Mouse (Mus musculus) E14TG2a.4 (cell line): ENCODE results near the gene Ifrd1.

ENCODE experiments used
- H3K27me3 ChIP-seq: 2 replicates; pipeline ENCODE4 v1.6.1; 2014; ENCODE audit warnings: low read length, control low read depth; ENCODE audit not compliant: insufficient read depth
- H3K36me3 ChIP-seq: 2 replicates; pipeline ENCODE4 v1.6.1; 2014; ENCODE audit warnings: low read length, control low read depth; ENCODE audit not compliant: insufficient read depth
- H3K4me1 ChIP-seq: replicated peaks from 2 replicates; pipeline ENCODE4 v1.6.1; 2014; ENCODE audit warnings: low read depth, low read length, control low read depth
- H3K4me3 ChIP-seq: replicated peaks from 2 replicates; pipeline ENCODE4 v1.5.1; 2014; ENCODE audit warnings: mild to moderate bottlenecking, low read length
- H3K9me3 ChIP-seq: 2 replicates; pipeline ENCODE4 v1.6.1; 2014; ENCODE audit warnings: low read length, control low read depth
- CTCF ChIP-seq: conservative IDR thresholded peaks from 2 replicates; pipeline ENCODE4 v1.5.1; 2014; ENCODE audit warnings: low read length
- NANOG ChIP-seq: IDR thresholded peaks from 2 replicates; pipeline ENCODE4 v1.6.1; 2014; ENCODE audit warnings: borderline replicate concordance, low read length, mixed read lengths
- POU5F1 ChIP-seq: IDR thresholded peaks from 2 replicates; pipeline ENCODE4 v1.6.1; 2014; ENCODE audit warnings: low read length, borderline replicate concordance

The Ifrd1 gene

DNA sequence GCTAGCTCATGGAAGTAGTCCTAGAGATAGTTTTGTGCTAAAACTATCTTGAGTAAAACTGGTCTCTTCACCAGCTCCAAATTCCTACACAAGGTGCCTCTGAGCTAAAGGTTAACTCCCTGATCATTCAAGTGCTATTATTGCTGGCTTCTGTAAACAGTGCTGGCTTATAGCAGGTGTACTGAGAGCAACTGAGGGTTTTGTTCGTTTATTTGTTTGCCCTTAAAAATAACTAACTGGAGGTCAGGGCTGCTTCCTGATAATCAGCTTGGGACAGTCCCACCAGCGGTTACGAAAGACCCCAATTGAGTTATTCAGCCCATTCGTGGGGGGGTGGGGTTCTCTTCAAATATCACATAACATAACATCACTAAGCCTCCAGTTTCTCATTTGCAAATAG lies 920 bp downstream of the Ifrd1 start:
- TF ChIP-seq CTCF (no peak), NANOG (no peak)
- H3K9me3 ChIP-seq = 0 out of 2 replicates have a peak, but pooled peaks cover 9% of the 10 kb centered on the region
- H3K4me3 ChIP-seq = no peak overlapping the region

DNA sequence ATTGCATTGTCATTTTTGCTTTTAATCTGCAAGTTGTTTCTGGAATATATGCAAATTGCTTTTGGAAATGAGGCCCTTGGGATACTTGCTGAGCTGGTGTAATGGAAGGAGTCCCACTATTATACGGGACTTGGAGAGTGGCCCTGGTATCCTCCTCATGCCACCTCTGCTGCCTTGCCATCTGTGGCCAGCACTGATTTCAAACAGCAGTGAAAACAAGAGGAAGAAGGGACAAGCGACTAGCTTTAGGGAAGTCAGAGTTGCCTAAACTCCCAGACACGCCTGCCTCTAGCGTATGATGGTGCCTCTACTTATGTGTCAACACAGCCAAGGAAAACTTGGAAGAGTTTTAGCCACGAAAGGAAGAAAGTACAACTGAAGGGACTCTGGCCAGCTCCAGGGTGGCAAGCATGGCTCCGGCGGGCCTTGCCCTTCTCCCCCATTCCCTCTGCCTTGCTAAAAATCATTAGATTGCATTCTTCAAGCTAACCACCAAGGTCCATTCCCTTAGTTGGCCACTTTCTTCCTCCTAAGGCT lies 2.8 kb downstream of the Ifrd1 start:
- Histone ChIP-seq H3K36me3 (no peaks in the 10 kb centered on the region), H3K4me1 (peaks cover 31% of the 10 kb centered on the region), H3K4me3 (no peak overlapping the region), H3K27me3 (no peaks in the 10 kb centered on the region), H3K9me3 (0 out of 2 replicates have a peak, but pooled peaks cover 9% of the 10 kb centered on the region)
- TF ChIP-seq NANOG (no peak), CTCF (no peak), POU5F1 (no peak)

More for the DNA sequence above, 920 bp downstream of the Ifrd1 start:
- Histone ChIP-seq H3K4me1 (peaks cover 36% of the 10 kb centered on the region), H3K27me3 (no peaks in the 10 kb centered on the region), H3K36me3 (no peaks in the 10 kb centered on the region)

DNA sequence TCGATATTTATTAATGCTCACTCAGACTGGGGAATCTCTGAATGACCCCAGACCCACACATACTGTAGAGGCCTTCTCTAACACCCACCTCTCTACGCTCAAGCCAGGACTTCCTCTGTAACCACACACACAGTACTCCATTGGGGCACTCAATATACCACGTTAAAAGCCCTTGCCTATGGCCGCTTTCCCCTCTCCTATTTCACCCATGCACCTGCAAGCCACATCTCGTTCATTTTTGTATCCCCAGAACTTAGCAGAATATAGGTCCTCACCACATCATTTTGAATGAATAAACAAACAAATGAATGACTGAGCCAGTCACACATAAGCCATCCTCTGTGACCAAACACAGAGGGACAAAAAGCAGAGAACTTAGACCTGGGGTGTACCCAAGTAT lies 3.4 kb downstream of the Ifrd1 start:
- TF ChIP-seq NANOG = no peak
- no peak for TF ChIP-seq POU5F1
- no peak for TF ChIP-seq CTCF
- Histone ChIP-seq H3K4me3 (no peak overlapping the region), H3K27me3 (no peaks in the 10 kb centered on the region), H3K4me1 (peaks cover 31% of the 10 kb centered on the region), H3K36me3 (no peaks in the 10 kb centered on the region), H3K9me3 (0 out of 2 replicates have a peak, but pooled peaks cover 9% of the 10 kb centered on the region)

DNA sequence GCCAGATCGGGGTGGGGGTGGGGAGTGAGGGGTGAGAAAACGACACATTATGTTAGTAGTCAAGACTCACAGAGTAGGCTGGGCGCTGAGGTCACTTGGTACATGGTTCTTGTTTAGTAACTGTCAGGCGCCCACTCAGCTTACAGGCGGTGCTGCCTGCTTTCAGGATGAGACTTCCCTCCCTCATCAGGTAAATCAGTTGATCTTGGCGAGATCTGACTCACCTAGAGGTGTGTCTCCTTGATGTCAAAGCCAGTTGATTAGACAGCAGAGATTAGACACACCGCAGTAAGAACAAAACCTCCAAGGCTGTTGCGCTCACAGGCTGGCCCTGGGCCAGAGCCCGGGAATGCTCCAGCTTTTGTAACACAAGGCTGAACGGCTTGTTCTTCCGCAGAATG lies 4.5 kb downstream of the Ifrd1 start:
- Histone ChIP-seq H3K4me3 (no peak overlapping the region), H3K27me3 (no peaks in the 10 kb centered on the region), H3K9me3 (0 out of 2 replicates have a peak, but pooled peaks cover 9% of the 10 kb centered on the region), H3K36me3 (no peaks in the 10 kb centered on the region), H3K4me1 (peaks cover 27% of the 10 kb centered on the region)
- TF ChIP-seq NANOG (no peak), POU5F1 (no peak), CTCF (no peak)

- peaks cover 21% of the 10 kb centered on the region for H3K4me1 ChIP-seq
- no peak for TF ChIP-seq POU5F1
- no peak for TF ChIP-seq NANOG
- TF ChIP-seq CTCF = no peak
- no peaks in the 10 kb centered on the region for H3K27me3 ChIP-seq
- H3K36me3 ChIP-seq = no peaks in the 10 kb centered on the region
- no peak overlapping the region for H3K4me3 ChIP-seq
- 0 out of 2 replicates have a peak, but pooled peaks cover 9% of the 10 kb centered on the region for H3K9me3 ChIP-seq
These were observed 5.1 kb downstream of the Ifrd1 start for GRCm38 (mm10) chr12:40243241-40243640.

DNA sequence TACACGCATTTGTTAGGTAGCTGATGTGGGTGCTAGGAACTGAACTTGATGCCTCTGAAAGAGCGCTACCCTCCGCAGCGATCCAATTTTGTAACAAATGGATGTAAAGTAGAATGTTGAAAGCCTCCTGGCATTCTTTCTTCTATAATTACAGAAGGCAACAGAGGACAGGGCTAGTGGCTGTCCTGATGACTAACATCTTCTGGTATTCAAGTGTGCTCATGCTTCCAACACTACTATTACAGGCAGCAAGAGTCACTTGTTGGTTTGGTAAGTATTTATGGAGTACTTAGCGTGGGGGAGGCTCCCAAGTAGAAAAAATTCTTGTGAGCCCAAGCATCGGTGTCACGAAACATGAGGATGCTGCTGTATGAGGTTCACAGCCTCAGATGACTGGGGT lies 9.1 kb downstream of the Ifrd1 start:
- H3K27me3 ChIP-seq = no peaks in the 10 kb centered on the region
- no peak for TF ChIP-seq NANOG
- TF ChIP-seq POU5F1 = no peak
- TF ChIP-seq CTCF = no peak
- H3K36me3 ChIP-seq = no peaks in the 10 kb centered on the region
- H3K9me3 ChIP-seq = no peaks in the 10 kb centered on the region
- H3K4me3 ChIP-seq = no peak overlapping the region
- peaks cover 6% of the 10 kb centered on the region; the same call in 1 of the 2 replicates for H3K4me1 ChIP-seq

GRCm38 (mm10) chr12:40232231-40232630 lies 16.1 kb downstream of the Ifrd1 start:
- Histone ChIP-seq H3K9me3 (0 out of 2 replicates have a peak, but pooled peaks cover 2% of the 10 kb centered on the region), H3K27me3 (no peaks in the 10 kb centered on the region), H3K36me3 (no peaks in the 10 kb centered on the region), H3K4me3 (no peak overlapping the region), H3K4me1 (no peaks in the 10 kb centered on the region)
- TF ChIP-seq NANOG (no peak), CTCF (no peak), POU5F1 (no peak)

DNA sequence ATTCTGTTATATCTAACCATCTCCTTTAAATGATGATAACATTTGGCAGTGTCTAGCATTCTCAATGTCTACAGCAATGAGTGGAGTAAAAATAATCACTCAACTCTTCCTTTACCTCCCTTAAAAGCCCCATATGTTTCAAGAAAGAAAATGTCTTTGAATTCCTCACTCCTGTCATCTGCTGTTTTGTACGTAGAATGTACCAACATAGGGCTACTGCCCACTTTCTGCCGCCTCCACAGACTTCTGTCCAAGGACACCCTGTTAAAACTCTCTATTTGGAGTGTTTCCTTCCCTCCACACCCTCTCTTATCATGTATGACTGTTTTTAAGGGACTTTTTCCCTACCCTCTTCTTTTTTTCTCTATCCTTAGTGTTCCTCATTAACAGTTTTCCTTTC lies 16.7 kb downstream of the Ifrd1 start:
- no peak overlapping the region for H3K4me3 ChIP-seq
- H3K36me3 ChIP-seq = no peaks in the 10 kb centered on the region
- no peaks in the 10 kb centered on the region for H3K27me3 ChIP-seq
- TF ChIP-seq POU5F1 = no peak
- no peak for TF ChIP-seq NANOG
- TF ChIP-seq CTCF = no peak
- H3K4me1 ChIP-seq = no peaks in the 10 kb centered on the region
- 0 out of 2 replicates have a peak, but pooled peaks cover 2% of the 10 kb centered on the region for H3K9me3 ChIP-seq

- no peaks in the 10 kb centered on the region; the same call in 1 of the 2 replicates for H3K27me3 ChIP-seq
- no peaks in the 10 kb centered on the region for H3K9me3 ChIP-seq
- TF ChIP-seq NANOG (no peak), CTCF (no peak), POU5F1 (no peak)
- H3K4me1 ChIP-seq = peaks cover 31% of the 10 kb centered on the region
- H3K4me3 ChIP-seq = peak overlapping the region; percentile 97; the same call in 1 of the 2 replicates
- H3K36me3 ChIP-seq = peaks cover 23% of the 10 kb centered on the region
These were observed 24.0 kb downstream of the Ifrd1 start for GRCm38 (mm10) chr12:40224171-40224880.
